Mouse (Mus musculus): ENCODE measurements around the gene Tspan14. TPM values are rescaled to one million over a fixed set of nuclear protein-coding genes. Genes with fewer than 3 reads are reported as not detected.

Tspan14 gene
- polyA plus RNA-seq, 1 experiment from 2014 or later: 88.5 TPM

- Histone ChIP-seq H3K4me3 (no peak overlapping the region), H3K9ac (replicated peaks) (no peak overlapping the region), H3K36me3 (no peaks in the 10 kb centered on the region), H3K4me1 (no peaks in the 10 kb centered on the region), H3K27ac (replicated peaks) (no peak overlapping the region), H3K4me2 (replicated peaks) (no peak overlapping the region), H3K27me3 (no peaks in the 10 kb centered on the region), H3K9me3 (no peaks in the 10 kb centered on the region)
- peak; percentile 50 for ATAC-seq (ENCODE audit: low FRiP score, low read depth)
- WGBS: 78% methylated on average over 6 of the region's 6 CpGs
Measured at GRCm38 (mm10) chr14:40975127-40975721, 8.6 kb upstream of the Tspan14 start.

DNA sequence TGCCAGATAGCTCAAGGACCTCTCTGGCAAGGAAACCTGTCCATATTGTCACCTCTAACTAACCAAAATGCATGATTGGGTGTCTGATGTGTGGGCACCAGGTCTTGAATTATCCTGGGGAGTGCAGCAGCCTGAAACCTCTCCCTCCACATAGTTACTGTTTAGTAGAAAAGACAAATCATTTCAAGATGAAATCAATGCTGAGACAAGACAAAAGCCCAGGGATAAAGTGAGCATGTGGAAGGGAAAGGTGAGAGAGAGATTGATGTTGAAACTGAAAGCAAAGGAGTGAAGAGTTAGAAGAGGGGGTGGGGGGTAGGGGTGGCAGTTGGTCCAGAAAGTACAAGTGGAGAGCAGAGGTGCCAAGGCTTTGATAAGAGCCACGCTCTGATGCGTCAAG is 1.4 kb upstream of the Tspan14 start:
- no peak for ATAC-seq (ENCODE audit: low FRiP score, low read depth)
- Histone ChIP-seq H3K36me3 (no peaks in the 10 kb centered on the region), H3K9ac (replicated peaks) (no peak overlapping the region), H3K4me2 (replicated peaks) (peak overlapping the region; percentile 86), H3K27me3 (no peaks in the 10 kb centered on the region), H3K4me3 (no peak overlapping the region), H3K9me3 (no peaks in the 10 kb centered on the region), H3K27ac (replicated peaks) (no peak overlapping the region), H3K4me1 (peaks cover 30% of the 10 kb centered on the region)
- WGBS: 71% methylated on average over 2 of the region's 2 CpGs

DNA sequence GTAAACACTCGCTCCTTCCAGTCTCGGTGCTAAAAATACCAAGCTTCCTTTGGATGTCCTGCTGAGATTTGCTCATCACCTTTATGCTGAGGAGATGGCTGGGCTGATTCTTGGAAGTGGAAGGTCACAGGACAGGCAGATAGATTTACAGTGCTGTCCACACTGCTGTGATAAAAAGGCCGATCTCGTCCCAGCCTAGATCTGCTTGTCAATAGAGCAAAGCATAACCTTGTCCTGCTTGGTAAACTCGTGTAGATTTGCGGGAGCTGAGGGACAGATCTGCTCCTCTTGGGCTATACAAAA is 942 bp upstream of the Tspan14 start:
- Histone ChIP-seq H3K9ac (replicated peaks) (peak overlapping the region; percentile 63), H3K4me3 (peak overlapping the region; percentile 91), H3K4me2 (replicated peaks) (peak overlapping the region; percentile 86), H3K9me3 (no peaks in the 10 kb centered on the region), H3K36me3 (no peaks in the 10 kb centered on the region), H3K27ac (replicated peaks) (peak overlapping the region; percentile 79), H3K4me1 (peaks cover 35% of the 10 kb centered on the region), H3K27me3 (no peaks in the 10 kb centered on the region)
- 4% methylated on average over 6 of the region's 6 CpGs for WGBS
- peak; percentile 3 for ATAC-seq (ENCODE audit: low FRiP score, low read depth)

- H3K4me1 ChIP-seq: peaks cover 40% of the 10 kb centered on the region
- H3K27ac ChIP-seq (replicated peaks): peak overlapping the region; percentile 79
- whole genome bisulfite sequencing: 0% methylated on average over 51 of the region's 62 CpGs
- peak overlapping the region; percentile 86 for H3K4me2 ChIP-seq (replicated peaks)
- ATAC-seq (ENCODE audit: low FRiP score, low read depth): peak; percentile 91
- H3K36me3 ChIP-seq: no peaks in the 10 kb centered on the region
- H3K9ac ChIP-seq (replicated peaks): peak overlapping the region; percentile 82
- peak overlapping the region; percentile 91 for H3K4me3 ChIP-seq
- H3K9me3 ChIP-seq: no peaks in the 10 kb centered on the region
- H3K27me3 ChIP-seq: no peaks in the 10 kb centered on the region
Measured at GRCm38 (mm10) chr14:40966862-40967597, 423 bp upstream of the Tspan14 start.

DNA sequence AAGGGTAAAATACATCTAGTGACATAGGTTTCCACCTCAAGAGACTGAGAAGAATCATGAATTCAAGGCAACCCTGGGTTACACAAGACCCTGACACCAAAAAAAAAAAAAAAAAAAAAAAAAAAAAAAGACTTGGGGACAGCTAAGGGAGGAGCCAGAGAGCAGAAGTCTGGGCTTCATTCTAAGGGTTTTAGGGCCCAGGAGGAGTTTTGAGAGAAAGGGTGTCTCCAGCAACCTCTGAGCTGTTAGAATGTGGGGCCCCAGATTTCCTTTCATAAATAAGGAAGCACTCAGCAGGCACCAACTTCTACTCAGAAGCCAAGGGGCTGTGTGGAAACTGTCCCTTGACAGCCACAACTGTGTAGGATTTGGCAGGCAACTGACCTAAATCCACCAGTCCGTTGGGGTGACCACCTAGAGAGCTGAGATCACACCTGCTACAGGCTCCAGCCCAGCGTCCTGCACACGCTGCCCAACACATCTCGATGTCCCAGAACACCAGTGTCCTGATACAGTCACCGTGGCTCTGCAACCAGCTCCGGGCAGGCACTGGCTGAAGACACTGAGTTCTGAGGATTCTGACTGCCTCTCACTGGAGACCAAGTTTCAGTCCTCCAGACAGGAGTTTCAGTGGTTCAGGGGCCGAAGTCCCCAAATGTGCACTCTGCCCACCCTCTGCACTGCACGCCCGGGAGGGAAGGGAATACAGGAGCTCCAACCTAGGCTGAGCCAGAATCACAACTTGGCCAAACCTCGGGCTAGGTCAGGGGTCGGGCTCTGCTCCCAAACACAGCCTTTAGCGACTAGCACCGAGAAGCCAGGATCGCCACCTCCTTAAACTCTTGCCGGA is 875 bp downstream of the Tspan14 start:
- WGBS: 1% methylated on average over 15 of the region's 15 CpGs
- no peaks in the 10 kb centered on the region for H3K9me3 ChIP-seq
- no peaks in the 10 kb centered on the region for H3K36me3 ChIP-seq
- H3K27me3 ChIP-seq: no peaks in the 10 kb centered on the region
- H3K4me2 ChIP-seq (replicated peaks): peak overlapping the region; percentile 86
- H3K27ac ChIP-seq (replicated peaks): peak overlapping the region; percentile 79
- peak overlapping the region; percentile 82 for H3K9ac ChIP-seq (replicated peaks)
- H3K4me1 ChIP-seq: peaks cover 43% of the 10 kb centered on the region
- ATAC-seq (ENCODE audit: low FRiP score, low read depth): peak; percentile 1
- peak overlapping the region; percentile 91 for H3K4me3 ChIP-seq

DNA sequence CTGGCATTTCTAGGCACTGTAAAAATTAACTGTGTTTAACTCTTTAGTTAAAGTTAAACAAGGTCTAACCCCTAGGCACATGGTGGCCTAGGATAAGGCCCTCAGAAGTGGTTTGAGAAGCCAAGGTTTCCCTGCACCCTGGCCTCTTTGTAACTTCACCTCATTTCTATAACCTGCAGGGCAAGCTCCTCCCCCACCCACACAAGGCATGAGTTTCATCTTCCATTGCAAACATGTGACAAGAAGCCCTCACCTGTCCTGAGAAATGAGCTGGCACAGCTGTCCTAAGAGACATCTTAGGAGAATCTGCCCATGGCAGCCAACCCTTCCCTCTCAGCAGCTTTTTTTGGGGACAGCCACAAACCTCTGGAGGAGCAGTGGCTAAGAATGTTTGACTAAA is 1.7 kb downstream of the Tspan14 start:
- H3K36me3 ChIP-seq: no peaks in the 10 kb centered on the region
- H3K4me1 ChIP-seq: peaks cover 47% of the 10 kb centered on the region
- H3K9ac ChIP-seq (replicated peaks): no peak overlapping the region; the same call in 1 of the 2 replicates
- peak overlapping the region; percentile 91 for H3K4me3 ChIP-seq
- H3K4me2 ChIP-seq (replicated peaks): peak overlapping the region; percentile 86
- H3K9me3 ChIP-seq: no peaks in the 10 kb centered on the region
- ATAC-seq (ENCODE audit: low FRiP score, low read depth): no peak
- no peak overlapping the region for H3K27ac ChIP-seq (replicated peaks)
- H3K27me3 ChIP-seq: no peaks in the 10 kb centered on the region

GRCm38 (mm10) chr14:40964214-40964610 is 2.4 kb downstream of the Tspan14 start:
- WGBS: 93% methylated on average over 3 of the region's 3 CpGs

GRCm38 (mm10) chr14:40963501-40964213 is 3.0 kb downstream of the Tspan14 start:
- Histone ChIP-seq H3K27ac (replicated peaks) (no peak overlapping the region), H3K4me1 (peaks cover 59% of the 10 kb centered on the region), H3K27me3 (no peaks in the 10 kb centered on the region), H3K9ac (replicated peaks) (no peak overlapping the region), H3K4me2 (replicated peaks) (no peak overlapping the region), H3K9me3 (no peaks in the 10 kb centered on the region), H3K4me3 (no peak overlapping the region), H3K36me3 (no peaks in the 10 kb centered on the region)
- WGBS: 80% methylated on average over 3 of the region's 3 CpGs
- ATAC-seq (ENCODE audit: low FRiP score, low read depth): no peak

More at GRCm38 (mm10) chr14:40964214-40964610, 2.4 kb downstream of the Tspan14 start:
- Histone ChIP-seq H3K9me3 (no peaks in the 10 kb centered on the region), H3K4me3 (no peak overlapping the region), H3K27me3 (no peaks in the 10 kb centered on the region), H3K4me1 (peaks cover 53% of the 10 kb centered on the region), H3K36me3 (no peaks in the 10 kb centered on the region), H3K4me2 (replicated peaks) (no peak overlapping the region; the same call in 1 of the 2 replicates), H3K27ac (replicated peaks) (no peak overlapping the region), H3K9ac (replicated peaks) (no peak overlapping the region)
- ATAC-seq (ENCODE audit: low FRiP score, low read depth): no peak

GRCm38 (mm10) chr14:40962365-40963290 is 4.0 kb downstream of the Tspan14 start:
- H3K36me3 ChIP-seq: no peaks in the 10 kb centered on the region
- no peak overlapping the region for H3K4me3 ChIP-seq
- no peak overlapping the region for H3K27ac ChIP-seq (replicated peaks)
- no peaks in the 10 kb centered on the region for H3K27me3 ChIP-seq
- H3K9me3 ChIP-seq: no peaks in the 10 kb centered on the region
- 0 out of 2 replicates have a peak overlapping the region, but pooled peaks have one; percentile 11 for H3K4me2 ChIP-seq (replicated peaks)
- ATAC-seq (ENCODE audit: low FRiP score, low read depth): no peak
- peaks cover 69% of the 10 kb centered on the region for H3K4me1 ChIP-seq
- no peak overlapping the region for H3K9ac ChIP-seq (replicated peaks)
- WGBS: 71% methylated on average over 11 of the region's 11 CpGs

DNA sequence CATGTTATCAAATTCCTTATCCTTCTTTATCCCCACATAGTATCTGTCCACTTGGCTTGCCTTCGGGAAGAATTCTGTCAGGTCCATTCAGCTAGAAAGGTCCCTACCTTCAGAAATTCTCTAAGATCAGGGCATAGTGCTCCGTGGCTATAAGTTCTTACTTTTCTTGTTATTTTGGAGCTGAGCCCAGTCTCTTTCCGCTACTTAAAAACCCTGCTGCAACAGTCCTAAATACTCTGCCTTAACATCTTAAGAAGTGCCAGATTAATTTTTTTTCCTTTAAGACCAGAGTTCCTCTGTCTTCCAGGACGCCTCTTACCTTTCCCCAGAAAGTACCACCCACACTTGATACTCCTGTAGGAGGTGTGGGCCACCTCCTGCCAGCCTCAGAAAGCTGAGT is 6.4 kb downstream of the Tspan14 start:
- peaks cover 83% of the 10 kb centered on the region for H3K4me1 ChIP-seq
- no peak overlapping the region for H3K4me3 ChIP-seq
- no peaks in the 10 kb centered on the region for H3K9me3 ChIP-seq
- H3K36me3 ChIP-seq: no peaks in the 10 kb centered on the region
- no peaks in the 10 kb centered on the region for H3K27me3 ChIP-seq
- no peak overlapping the region for H3K9ac ChIP-seq (replicated peaks)
- H3K4me2 ChIP-seq (replicated peaks): no peak overlapping the region
- no peak for ATAC-seq (ENCODE audit: low FRiP score, low read depth)
- WGBS: 52% methylated on average over 4 of the region's 4 CpGs
- H3K27ac ChIP-seq (replicated peaks): no peak overlapping the region

- Histone ChIP-seq H3K27me3 (no peaks in the 10 kb centered on the region), H3K27ac (replicated peaks) (peak overlapping the region; percentile 35; the same call in 1 of the 2 replicates), H3K4me1 (peaks cover 84% of the 10 kb centered on the region), H3K36me3 (no peaks in the 10 kb centered on the region), H3K9ac (replicated peaks) (no peak overlapping the region), H3K4me3 (no peak overlapping the region), H3K9me3 (no peaks in the 10 kb centered on the region), H3K4me2 (replicated peaks) (0 out of 2 replicates have a peak overlapping the region, but pooled peaks have one; percentile 5)
- 34% methylated on average over 3 of the region's 3 CpGs for WGBS
- no peak for ATAC-seq (ENCODE audit: low FRiP score, low read depth)
Measured at GRCm38 (mm10) chr14:40959586-40959985, 7.0 kb downstream of the Tspan14 start.

Data from midbrain, embryonic 12.5 days (tissue).